Mouse (Mus musculus) ovary, postnatal 14 days (tissue): ENCODE measurements at regions not wholly inside any gene's neighbourhood (a gene's known extent, or its start where the extent isn't known, plus 50 kb on each side); places are given as distances from the start of the nearest gene placed in this dataset.
"Not testable (repeated sequence)": the region's sequence is repeated elsewhere in the genome, so short reads cannot be mapped to it uniquely, and the experiment has no call there.

Experiments
- DNase-seq: peaks from one replicate; pipeline ENCODE4 v3.0.0; 2022; ENCODE audit warnings: low spot score

DNA sequence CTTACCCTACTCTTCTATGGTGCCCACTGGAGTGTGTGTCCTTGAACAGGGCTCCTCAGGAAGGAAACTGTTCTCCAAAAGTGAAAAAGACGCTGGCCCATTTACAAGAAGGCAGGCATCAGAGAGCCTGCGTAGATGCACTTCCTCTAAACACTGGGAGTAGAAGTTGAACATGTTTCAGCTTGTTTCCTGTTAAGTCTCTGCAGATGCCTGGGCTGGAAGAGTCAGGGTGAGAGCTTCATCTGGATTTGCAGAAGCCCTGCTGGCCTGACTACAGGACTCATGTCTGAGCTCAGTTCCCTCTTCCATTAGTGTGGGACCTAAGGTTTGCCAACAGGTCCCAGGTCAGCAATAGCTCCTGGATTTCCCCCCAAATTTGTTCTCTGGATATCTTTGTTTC is 54.7 kb upstream of the Nlrp1b start:
- DNase-seq, result no peak

DNA sequence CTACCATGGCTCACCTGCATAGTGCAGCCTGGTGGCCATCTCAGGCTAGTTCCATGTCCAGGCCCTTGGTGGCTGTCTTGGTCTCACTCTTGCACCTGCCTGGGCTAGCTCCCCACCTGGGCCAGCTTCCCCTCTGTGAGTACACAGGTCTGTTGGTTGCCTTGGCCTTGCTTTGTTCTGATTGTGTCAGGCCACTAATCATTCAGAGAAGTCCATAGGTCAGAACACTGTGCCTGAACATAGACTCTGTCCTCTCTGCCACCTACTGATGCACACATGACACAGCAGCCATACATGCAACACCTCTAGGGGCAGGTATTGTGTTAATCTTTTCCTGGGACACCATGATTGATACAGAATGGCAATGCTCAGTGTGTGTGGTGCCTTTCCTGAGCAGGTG is 57.7 kb upstream of the Nlrp1b start:
- not testable (repeated sequence) for DNase-seq

DNA sequence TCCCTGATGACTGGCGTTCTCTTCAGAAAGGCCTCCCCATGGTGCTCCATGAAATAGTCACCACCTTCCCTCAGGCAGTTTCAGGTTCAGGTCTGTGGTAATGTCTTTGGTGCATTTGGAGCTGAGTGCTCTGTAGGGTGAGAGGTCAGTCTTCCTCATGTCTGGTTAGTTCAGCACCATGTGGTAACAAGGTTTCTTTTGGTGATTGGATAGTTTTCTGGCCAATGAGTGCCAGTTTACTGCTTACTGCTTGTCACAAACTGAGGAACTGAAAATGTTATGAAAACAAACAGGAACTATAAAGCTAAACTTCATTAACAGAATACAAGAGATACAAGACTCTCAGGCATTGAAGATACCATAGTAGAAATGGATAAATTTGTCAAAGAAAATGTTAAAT is 59.0 kb upstream of the Nlrp1b start:
- DNase-seq, result no peak

DNA sequence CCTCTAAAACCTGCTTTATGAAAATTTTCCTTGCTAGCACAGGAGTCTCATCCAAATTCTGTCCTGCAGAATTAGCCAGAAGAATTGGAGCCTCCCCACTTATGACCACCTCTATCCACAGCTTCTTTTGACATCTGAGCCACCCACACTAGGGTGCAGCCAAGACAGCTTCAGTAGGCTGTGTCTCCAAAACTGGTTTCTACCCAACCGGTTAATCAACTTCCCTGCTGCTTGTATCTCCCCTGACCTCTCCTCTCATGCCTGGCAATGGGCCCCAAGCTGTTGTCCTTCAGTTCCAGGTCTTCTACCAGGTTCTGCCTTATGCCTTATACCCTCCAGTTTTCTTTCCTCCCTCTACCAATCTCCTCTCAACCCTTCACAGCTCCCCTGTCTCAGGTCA is 68.9 kb upstream of the Nlrp1b start:
- no peak for DNase-seq

DNA sequence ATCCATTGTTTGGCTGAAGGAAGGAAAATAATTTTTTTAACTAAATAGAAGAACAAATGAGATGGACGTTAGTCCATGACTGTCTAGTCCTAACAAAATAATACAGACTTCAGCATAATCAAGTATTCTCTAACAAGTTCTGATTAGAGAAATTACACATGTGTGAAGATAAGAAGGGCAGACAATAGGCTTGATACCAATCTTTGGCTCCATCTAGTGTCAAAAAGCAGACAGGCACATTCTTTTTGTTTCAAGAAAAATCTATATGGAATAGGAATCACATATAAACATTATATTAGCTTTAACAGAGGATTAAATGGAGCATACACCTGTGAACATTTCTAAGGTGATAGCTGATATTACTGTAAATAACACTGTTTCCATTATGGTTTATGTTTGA is 92.9 kb upstream of the Nlrp1b start:
- no peak for DNase-seq

DNA sequence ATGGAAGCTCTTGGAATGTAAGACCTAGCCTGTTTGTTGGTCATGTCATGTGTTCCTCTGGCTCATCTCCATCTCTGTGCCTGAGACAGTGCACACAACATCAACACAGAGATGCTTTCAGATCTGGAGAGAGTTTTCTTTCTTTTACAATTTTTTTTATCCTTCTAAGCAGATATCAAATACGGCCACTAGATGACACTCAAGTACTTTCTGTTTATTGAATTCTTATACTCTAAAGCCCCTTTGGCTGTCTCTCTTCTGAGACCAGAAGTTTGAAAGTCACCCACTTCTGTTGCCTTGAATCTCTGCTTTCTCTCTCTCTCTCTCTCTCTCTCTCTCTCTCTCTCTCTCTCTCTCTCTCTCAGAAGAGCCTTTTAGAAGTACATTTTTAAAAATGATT is 106.9 kb upstream of the Nlrp1b start:
- DNase-seq, result no peak

DNA sequence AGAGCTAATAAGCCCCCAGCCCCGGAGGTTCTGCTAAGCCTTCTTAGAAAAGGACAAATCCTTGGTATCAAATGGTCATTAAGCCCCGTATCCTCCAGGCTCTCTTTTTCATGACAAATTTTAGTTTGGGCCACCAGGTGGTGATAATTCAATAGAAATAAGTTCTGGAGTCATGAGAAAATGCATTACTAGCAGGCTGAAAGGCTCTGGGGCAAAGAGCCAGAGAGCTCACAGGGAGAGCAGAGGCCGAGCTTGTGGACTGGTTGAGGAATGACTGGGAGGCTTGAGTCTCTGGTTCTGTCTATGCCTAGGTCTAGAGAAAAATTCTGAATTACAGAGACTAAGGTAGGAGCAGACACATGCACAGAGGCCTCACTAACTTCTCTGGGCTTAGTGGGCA is 115.5 kb upstream of the Nlrp1b start:
- DNase-seq, result peak; percentile 16

DNA sequence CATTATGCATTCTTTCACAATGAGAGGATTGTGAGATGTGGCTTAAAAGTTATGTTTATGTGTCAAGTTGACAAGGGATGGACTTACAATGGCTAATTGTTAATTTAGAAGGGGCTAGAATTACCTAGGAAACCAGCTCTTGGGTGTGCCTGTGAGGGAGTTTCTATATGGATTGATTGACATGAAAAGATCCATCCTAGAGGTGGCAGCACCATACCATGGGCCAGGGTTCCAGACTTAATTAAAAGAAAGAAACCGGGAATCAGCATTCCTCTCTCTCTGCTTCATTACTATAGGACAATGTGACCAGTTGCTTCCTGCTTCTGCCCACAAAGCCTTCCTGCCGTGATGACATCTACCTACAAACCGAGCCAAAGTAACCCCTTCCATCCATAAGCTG is 126.6 kb upstream of the Nlrp1b start:
- no peak for DNase-seq

DNA sequence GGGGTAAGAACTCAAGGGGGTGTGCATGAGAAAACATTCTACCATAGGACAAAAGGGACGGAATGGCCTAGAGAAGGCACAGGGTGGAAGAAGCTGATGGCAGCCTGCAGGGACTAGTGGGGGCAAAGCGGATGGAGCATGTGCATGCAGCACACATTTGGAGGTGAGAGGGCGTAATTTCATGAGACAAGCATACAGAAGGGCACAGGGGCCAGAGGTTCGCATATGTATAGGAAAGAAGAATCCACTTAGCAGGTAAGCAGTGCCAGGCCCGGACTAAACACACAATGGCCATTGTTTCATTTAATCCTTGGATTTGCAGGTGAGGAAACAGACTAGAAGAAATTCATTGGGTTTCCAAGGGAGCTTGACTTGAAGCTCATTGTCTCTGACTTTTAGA is 130.3 kb upstream of the Nlrp1b start:
- DNase-seq, result no peak

DNA sequence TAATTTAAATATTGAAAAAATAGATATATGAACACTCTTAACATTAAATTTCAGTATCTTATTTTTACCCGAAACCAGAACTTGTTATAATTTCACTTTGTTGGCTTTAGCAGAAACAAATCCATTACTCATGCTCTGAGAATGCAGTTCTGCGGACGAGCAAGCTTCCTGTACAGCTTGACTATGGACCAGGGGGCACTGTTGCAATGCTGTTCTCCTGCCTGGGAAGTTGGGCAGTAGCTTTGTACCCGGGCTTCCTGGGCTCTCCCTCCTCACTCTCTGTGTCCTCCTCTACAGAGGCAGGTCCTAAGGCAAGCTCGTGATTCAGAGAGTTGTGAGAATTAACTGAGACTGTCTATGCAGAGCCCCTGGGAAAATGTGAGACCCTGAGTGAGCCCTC is 141.3 kb upstream of the Nlrp1b start:
- DNase-seq, result no peak

DNA sequence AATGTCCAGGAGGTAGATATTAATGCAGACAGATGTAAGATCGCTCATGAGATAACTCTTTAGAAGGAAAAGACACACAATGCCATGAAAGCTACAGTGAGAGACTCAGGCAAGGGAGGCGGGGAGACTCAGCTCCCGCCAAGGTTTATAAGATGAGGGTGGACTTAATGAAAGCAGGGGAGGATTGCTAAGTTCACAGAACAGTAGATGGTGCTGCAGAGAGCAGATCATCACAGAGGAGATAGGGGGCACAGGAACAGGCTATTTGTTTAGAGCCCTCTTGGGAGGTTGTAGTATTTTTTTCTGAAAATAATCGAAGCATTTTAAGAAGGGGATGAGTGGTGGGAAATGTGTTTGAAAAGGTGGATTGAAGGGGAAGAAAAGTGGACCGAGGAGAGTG is 144.6 kb upstream of the Nlrp1b start:
- no peak for DNase-seq

DNA sequence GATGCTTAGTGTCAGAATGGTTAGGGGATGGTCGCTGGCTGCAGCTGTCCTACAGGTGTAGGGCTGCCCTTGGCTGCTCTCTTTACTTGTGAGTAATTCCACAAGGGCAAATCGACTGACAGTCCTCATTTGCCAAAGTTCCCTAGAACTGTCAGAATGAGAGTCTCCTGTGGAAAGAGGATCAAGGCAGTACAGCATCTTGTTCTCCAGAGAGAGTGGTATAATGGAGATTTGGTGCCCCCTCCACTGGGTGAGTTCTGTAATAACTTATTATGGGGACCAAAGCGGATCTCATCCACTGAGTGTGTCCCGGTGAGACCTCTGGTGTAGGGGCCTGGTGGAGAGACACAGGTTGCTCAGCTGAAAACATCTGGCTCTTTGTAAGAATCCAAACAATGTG is 157.9 kb upstream of the Nlrp1b start:
- DNase-seq, result no peak

DNA sequence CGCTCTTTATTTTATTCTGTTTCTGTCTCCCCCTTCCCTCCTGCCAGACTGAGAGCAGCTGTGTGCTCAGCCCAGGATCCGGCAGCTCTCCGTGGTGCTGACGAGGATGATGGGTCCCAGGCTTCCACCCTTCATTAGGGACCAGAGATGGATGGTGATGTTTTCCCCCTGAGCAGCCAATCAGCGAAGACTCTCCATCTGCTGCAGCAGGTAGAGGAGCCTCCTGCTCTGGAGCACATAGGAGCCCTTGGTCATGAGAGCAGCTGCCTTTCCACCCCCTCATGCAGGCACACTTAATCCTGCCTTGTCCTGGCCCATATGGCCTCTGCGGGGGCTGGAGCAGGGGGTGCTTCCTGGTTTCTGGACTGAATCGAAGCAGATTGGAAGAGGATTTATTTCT is 159.1 kb upstream of the Nlrp1b start:
- peak; percentile 12 for DNase-seq

DNA sequence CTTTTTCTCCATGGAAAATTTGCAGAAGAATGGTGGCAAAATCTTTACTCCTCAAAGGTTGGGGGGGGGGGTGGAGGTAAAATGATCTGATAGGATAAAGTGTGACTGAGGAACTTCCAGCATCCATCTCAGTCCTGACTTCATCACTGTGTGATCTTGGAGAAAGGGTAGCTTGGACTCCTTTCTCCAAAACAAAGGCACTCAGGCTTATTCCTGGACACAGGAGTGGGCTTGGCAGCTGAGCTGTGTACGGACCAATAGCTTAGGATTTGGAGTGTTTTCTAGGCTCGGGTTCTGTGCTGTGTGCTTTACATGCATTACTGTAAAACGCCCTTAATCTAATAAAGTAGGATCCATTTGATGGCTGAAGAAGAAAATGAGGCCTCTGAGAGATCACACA is 159.6 kb upstream of the Nlrp1b start:
- DNase-seq, result no peak

DNA sequence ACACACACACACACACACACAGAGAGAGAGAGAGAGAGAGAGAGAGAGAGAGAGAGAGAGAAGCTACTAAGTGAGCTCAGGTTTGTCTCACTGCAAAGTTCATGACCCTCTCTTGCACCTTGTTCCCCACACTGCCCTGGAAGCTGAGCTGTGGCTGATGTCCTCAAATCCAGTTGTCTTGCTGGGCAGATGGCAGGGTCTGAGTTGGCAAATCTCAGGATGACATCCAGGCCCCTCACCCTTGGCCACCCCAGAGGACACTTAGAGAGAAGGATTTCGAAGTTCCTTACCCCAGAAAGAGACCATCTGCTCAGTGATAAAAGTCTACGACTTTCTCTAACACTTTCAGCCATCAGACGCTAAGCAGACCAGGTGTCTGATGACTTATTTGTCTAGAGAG is 160.1 kb upstream of the Nlrp1b start:
- no peak for DNase-seq

DNA sequence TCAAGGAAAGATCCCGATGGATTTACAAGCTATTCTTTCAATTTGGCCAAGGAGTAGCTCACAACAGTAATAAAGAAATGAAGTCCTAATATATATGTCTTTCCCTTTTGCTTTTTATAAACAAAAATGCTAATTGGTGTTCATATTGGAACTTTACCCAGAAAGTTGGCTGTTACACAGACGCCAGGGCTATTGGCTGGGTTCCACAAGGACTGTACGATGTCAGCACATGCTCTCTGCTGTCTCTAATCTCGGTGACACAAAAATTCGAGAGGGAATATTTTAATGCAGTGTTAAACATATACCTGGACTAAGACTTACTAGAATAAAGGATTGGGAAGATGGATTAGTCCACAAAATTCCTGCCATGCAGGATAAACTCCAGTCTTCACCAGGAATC is 162.9 kb upstream of the Nlrp1b start:
- DNase-seq, result no peak

DNA sequence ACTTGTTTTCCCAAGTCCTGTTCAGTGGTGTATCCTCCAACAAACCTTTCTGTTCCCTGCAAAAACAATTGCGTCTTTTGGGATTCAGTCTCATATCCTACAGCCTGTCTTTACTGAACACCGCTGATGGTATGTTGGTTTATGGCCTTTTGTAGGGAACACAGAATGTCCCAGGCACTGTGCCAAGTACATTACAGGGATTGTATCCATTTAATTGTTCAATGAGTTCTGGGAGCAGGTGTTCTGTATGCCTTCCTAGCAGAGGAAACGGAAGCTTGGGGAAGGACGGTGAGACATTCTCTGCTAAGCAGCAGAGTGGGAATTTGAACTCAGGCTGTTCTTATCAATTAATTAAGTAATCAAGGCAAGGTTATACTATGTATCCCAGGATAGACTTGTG is 164.5 kb upstream of the Nlrp1b start:
- DNase-seq, result no peak

DNA sequence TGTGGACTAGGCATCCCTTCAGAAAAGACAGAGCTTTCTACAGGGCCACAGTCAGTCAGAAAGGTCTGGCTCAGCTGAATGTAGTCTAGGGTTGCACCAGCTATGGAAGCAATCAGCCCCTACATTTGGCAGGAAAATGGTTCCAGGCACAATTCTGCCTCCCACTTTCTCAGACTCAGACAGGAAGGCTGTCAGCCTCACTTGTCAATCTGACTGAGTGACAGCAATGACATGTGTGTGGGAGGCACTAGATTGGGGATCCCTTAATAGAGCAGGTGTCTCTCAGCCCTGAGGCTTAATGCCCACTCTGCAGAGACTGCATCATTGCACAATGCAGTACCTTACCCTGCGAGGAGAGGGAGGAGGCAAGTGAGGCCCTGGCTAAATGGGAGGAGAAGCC is 165.1 kb upstream of the Nlrp1b start:
- no peak for DNase-seq

DNA sequence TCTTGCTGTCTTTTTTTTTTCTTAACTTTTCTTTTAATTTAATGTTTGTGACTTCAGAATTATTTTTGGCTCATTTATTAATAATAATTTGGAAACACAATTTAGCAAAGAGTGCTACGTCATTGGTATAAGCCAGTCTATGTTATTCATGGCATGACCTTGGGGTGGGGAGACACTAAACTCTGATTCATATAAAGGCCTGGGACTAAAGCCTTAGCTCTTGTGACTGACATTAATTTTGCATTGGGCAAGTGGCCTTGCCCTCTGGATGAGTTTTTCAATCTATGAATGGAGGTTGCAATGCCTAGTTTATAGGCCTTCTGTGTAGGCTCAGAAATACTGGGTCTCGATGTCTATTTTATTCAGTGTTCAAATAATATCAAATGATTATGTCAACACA is 169.8 kb upstream of the Nlrp1b start:
- no peak for DNase-seq

DNA sequence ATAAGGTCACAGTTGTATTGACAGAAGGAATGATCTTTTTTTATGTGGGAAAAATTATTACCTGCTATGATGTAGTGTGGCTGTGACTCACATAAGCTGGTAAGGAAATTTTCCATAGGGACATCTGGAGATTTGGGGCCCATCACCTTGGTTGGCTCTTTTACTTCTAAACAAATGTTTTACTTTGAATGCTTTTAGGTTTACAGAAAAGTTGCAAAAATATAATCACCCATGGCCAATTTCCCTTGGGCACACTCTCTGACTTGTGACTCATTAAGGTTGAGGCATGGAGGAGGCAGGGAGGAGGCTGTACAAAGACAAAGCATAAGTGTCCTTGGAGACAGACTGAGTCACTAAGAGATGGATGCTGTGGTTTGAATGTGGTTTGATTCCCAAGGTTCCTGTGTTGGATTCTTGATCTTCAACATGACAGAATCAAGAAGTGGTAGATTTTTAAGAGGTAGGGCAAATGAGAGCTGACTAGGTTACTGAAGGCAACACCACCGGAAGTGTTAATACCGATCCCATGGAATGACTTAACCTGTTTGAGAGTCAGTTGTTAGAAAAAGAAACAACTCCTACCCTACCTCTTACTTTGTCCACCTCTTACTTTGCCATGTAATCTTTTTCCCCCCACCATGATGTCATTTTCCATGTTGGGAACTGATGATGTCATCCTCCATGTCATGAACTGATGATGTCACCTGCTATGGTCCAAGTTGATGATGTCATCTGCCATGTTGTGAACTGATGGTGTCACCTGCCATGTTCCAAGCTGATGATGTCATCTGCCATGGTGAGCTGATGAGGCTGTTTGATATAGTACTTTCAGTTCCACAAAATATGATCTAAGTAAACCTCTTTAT is 171.1 kb upstream of the Nlrp1b start:
- no peak for DNase-seq

DNA sequence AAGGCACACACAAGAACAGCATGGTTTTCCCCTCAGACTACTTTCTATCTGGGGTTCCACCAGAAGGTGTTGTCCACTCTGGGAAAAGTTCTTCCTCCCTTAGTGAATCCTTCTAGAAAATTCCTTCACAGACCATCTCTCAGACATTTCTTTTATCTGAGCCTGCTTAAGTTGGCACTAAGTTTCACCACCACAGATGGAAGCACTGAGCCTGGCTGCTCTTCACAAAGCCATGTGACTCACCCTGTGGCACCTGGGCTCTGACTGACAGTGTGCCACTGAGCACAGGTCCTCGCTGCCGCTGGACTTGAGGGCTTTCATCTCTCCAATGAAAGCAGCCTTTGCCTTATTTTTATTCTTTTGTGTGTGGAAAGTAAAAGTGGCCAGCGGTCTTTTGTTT is 173.8 kb upstream of the Nlrp1b start:
- DNase-seq, result no peak

DNA sequence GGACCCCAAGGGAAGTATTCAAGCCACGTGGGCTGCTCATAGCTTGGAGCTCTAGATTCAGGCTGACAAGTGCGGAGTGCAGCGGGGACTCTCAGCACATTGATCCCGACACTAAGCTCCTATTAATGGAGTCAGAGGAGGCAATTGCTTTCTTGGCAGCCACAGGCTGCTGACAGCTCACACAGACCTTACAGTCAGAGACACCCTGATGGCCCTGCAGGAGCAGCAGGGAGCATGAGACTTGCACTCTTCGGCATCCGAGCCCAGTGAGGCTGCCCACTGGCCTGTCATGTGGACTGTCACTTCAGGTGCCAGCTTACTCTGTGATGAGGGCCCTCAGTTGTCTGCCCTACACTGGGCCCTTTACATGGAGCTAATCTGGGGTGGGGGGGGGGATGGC is 176.5 kb upstream of the Nlrp1b start:
- DNase-seq, result no peak

DNA sequence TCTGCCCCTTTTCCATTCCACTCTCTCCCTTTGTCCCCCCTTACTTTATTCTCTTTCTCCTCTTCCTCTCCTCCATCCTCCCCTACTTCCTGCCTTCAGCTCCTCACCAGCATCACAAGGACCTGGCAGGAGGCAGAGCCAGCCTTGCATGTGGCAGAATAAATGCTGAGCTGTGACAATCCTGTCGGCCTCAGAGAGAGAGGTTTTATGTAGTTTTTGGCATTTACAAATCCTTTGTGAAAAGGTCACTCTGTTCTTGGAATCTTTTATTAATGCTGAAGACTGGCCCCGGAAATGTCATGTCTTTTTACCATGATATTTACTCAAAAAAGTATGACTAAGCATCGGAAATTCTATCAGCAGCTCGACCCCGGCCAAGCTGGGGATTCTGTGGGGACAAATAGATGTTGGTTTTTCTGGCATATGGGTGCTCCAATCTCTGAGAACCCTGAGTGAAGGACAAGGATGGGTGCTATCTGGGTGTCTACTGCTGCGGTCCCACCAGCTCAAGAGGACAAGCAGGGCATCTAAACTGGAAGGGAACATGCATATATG is 178.8 kb upstream of the Nlrp1b start:
- no peak for DNase-seq

DNA sequence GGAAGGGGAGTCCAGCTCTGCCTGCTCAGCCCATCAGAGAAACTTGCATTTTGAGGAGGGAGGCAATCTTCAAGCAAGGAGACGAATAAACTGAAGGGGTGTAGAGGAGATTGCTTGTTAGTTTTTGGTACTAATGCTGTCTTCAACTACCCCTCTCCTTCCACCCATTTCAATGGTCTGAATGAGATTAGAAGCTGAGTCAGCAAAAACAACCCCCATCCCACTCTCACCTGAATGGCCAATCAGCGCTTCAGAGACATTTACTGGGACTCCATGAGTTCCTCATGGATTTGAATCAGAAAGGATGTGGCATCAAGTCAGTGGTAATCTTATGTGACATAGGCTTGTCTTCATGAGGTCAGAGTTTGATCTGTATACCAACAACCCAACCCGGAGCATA is 180.0 kb upstream of the Nlrp1b start:
- DNase-seq, result no peak
